Mouse (Mus musculus) hindbrain, embryonic 13.5 days (tissue): Measurements from ENCODE around the gene Cdh16. TPM values are rescaled to one million over a fixed set of nuclear protein-coding genes. Genes with fewer than 3 reads are reported as not detected.
A peak's percentile ranks its signal among the peaks of the same experiment; 100 is the strongest.

Experiments
- ATAC-seq: fragments of 200-750 bp; cut with Nextera tagmentation; 2 replicates; pipeline ENCODE4 v1.8.0; 2017; ENCODE audit warnings: moderate TSS enrichment; ENCODE audit not compliant: low FRiP score
- H3K27ac ChIP-seq: fragments of 300-500 bp; sonication (generic); 2 replicates; pipeline ENCODE4 v1.5.1; 2015; ENCODE audit warnings: inconsistent platforms, mild to moderate bottlenecking, moderate library complexity
- H3K27me3 ChIP-seq: fragments of 300-500 bp; sonication (generic); 2 replicates; pipeline ENCODE4 v1.6.1; 2015; ENCODE audit warnings: mild to moderate bottlenecking, inconsistent platforms
- H3K36me3 ChIP-seq: fragments of 300-500 bp; sonication (generic); 2 replicates; pipeline ENCODE4 v1.6.1; 2015; ENCODE audit warnings: mild to moderate bottlenecking, inconsistent platforms
- H3K4me1 ChIP-seq: fragments of 300-500 bp; sonication (generic); replicated peaks from 2 replicates; pipeline ENCODE4 v1.6.1; 2015; ENCODE audit warnings: inconsistent platforms
- H3K4me2 ChIP-seq: fragments of 300-500 bp; sonication (generic); 2 replicates; pipeline ENCODE4 v1.6.1; 2015; ENCODE audit warnings: inconsistent platforms, mild to moderate bottlenecking, moderate library complexity
- H3K4me3 ChIP-seq: fragments of 300-500 bp; sonication (generic); 2 replicates; pipeline ENCODE4 v1.5.1; 2015; ENCODE audit warnings: mild to moderate bottlenecking, inconsistent platforms
- H3K9ac ChIP-seq: fragments of 300-500 bp; sonication (generic); 2 replicates; pipeline ENCODE4 v1.6.1; 2015; ENCODE audit warnings: mild to moderate bottlenecking, inconsistent platforms
- H3K9me3 ChIP-seq: fragments of 300-500 bp; sonication (generic); 2 replicates; pipeline ENCODE4 v1.6.1; 2016; ENCODE audit warnings: inconsistent platforms
- WGBS: fragments of 180-500 bp; shearing (Covaris S2); methylation state at CpG from one replicate; pipeline ENCODE4 v1.1.7; 2015; 5-methylcytosine and 5-hydroxymethylcytosine counted together
- polyA plus RNA-seq: library from polyadenylated mRNA; unstranded; fragments of >200 nt; fragmentation: Nextera tagmentation; extraction: Ambion mirVana; gene quantifications from 2 replicates; pipeline ENCODE4 v1.2.1, GENCODE M21; 2015

The Cdh16 gene
- polyA plus RNA-seq, 1 experiment from 2014 or later = not detected

DNA sequence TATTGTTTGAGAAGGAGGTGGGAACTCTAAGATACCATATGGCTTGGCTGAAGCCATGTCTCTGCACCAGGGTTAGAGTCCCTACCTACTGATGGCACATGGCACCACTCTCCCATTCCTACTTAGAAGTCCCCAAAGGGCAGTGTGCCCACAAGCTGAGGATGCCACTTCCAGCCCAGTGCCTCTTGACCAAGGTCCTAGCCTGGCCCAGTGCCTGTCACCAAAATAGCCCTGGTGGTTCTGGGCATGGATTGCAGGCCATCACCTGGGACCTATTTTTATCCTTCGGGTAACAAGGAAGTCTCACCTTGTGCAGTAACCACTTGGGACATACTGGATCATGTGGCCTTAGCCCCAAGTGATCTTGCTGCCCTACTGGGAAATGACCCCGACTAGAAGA, 16.3 kb downstream of the Cdh16 start:
- Histone ChIP-seq H3K27me3 (0 out of 2 replicates have a peak, but pooled peaks cover 3% of the 10 kb centered on the region), H3K4me1 (peaks cover 8% of the 10 kb centered on the region), H3K27ac (no peak overlapping the region), H3K9me3 (no peaks in the 10 kb centered on the region), H3K9ac (no peak overlapping the region), H3K36me3 (no peaks in the 10 kb centered on the region), H3K4me2 (no peak overlapping the region), H3K4me3 (no peak overlapping the region)
- ATAC-seq = no peak
- 83% methylated on average over 2 of the region's 2 CpGs for WGBS

DNA sequence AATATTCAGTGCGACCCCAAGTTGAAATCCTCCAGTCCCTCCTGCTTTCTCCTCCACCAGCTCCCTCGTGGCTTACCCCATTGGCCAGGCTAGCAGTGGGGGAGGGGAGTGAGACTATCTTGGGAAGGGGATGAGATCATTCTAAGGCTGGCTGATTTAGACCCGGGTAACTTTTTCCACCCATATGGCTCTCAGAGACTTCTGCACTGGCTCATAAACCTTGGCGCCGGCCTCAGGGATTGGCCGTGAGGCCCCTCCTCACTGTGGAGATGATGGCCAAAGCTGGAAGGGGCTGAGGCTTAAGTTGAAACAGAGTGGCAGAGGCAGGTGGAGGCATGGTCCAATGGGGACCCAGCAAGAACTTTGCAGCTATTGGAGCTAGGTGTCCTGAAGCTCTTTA, 17.9 kb downstream of the Cdh16 start:
- H3K9me3 ChIP-seq = no peaks in the 10 kb centered on the region
- no peak for ATAC-seq
- H3K36me3 ChIP-seq = no peaks in the 10 kb centered on the region
- no peak overlapping the region for H3K4me3 ChIP-seq
- peaks cover 17% of the 10 kb centered on the region for H3K4me1 ChIP-seq
- H3K4me2 ChIP-seq = no peak overlapping the region
- H3K27me3 ChIP-seq = peaks cover 11% of the 10 kb centered on the region
- H3K9ac ChIP-seq = no peak overlapping the region
- 56% methylated on average over 6 of the region's 6 CpGs for whole genome bisulfite sequencing
- no peak overlapping the region for H3K27ac ChIP-seq

DNA sequence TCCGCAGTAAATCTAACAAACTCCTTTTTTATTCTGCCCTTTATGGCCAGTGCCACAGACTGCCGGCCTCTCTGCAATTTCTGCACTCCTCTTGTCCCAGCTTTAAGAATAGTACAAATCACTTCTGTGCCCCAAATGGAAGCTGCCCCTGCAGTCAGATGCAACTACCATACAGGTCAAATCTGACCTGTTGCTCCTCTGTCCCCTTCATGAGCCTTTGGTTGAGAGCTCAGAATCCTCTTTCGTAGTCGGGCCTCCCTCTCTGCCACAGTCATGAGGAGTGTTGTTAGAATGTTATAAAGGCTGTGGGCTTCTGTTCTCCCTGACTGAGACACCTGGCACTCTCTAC, 21.0 kb downstream of the Cdh16 start:
- 71% methylated on average over 4 of the region's 4 CpGs for WGBS
- Histone ChIP-seq H3K36me3 (no peaks in the 10 kb centered on the region), H3K4me3 (no peak overlapping the region), H3K4me1 (peaks cover 11% of the 10 kb centered on the region; the same call in 1 of the 2 replicates), H3K4me2 (no peak overlapping the region), H3K27ac (no peak overlapping the region), H3K27me3 (peaks cover 19% of the 10 kb centered on the region), H3K9me3 (no peaks in the 10 kb centered on the region), H3K9ac (no peak overlapping the region)
- no peak for ATAC-seq

DNA sequence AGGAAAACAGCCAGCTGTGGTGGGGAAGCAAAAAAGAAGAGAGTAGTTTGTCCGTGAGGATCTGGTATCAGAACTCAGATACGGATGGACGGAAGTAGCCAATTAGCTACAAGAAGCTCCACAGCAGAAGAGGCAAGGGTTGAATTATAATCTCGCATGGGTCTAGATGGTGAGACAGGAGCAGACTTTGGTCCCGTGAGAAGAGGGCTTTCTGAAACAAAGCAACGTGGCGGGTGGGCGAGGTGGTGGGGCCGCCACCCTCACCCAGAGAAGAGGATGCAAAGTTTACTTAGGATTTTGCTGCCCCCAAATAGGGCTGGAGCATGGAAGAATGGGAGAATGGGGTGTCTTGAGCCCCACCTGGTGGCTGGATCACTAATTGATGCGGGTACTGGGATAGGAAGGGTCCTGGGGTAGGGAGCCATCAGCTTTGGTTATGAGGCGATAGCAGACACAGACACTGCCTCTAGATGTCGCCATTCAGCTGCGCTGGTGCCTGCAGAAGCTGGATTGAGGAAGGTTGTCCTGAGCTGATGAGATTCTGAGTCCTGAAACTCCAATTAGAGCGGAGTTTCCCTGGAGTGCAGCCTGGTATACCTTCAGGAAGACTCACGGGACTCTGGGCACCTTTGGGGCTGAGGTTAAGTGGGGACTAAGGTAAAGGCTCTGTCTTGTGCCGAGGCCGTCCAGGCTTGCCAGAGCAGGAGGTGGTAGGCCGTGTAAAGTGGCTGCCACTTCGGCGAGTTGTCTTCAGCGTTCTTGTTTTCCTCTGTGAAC, 21.5 kb downstream of the Cdh16 start:
- Histone ChIP-seq H3K9me3 (no peaks in the 10 kb centered on the region), H3K9ac (no peak overlapping the region), H3K4me3 (peak overlapping the region; percentile 13), H3K27ac (no peak overlapping the region), H3K36me3 (no peaks in the 10 kb centered on the region), H3K4me2 (peak overlapping the region; percentile 46), H3K27me3 (peaks cover 19% of the 10 kb centered on the region), H3K4me1 (peaks cover 11% of the 10 kb centered on the region; the same call in 1 of the 2 replicates)
- ATAC-seq = peak; percentile 93
- WGBS = 18% methylated on average over 21 of the region's 21 CpGs

DNA sequence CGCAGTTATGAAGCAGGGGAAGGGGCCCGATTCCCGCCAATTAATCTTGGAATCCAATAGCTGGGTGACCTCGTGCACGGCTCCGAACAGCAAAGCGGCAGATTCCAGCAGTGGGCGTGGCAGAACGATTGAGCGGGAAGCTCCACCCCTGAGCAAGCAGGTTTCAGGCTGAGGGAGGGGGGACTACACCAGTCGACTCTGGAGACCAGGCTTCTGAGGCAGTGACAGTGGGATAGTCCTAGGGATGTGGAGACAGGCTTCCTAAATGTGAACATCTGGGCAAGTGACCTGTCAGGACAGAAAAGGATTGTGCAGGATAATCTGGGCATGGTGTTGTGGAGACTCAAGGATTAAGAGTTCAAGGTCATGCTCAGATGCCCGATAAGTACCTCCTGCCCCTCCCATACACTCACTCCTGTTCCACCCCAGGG, 22.2 kb downstream of the Cdh16 start:
- no peak overlapping the region for H3K27ac ChIP-seq
- H3K9ac ChIP-seq = peak overlapping the region; percentile 24; the same call in 1 of the 2 replicates
- peak; percentile 38 for ATAC-seq
- H3K27me3 ChIP-seq = peaks cover 19% of the 10 kb centered on the region
- no peaks in the 10 kb centered on the region for H3K36me3 ChIP-seq
- H3K4me1 ChIP-seq = peaks cover 11% of the 10 kb centered on the region; the same call in 1 of the 2 replicates
- WGBS = under 1% methylated on average over 12 of the region's 12 CpGs
- H3K4me3 ChIP-seq = peak overlapping the region; percentile 13
- peak overlapping the region; percentile 46 for H3K4me2 ChIP-seq
- H3K9me3 ChIP-seq = no peaks in the 10 kb centered on the region

DNA sequence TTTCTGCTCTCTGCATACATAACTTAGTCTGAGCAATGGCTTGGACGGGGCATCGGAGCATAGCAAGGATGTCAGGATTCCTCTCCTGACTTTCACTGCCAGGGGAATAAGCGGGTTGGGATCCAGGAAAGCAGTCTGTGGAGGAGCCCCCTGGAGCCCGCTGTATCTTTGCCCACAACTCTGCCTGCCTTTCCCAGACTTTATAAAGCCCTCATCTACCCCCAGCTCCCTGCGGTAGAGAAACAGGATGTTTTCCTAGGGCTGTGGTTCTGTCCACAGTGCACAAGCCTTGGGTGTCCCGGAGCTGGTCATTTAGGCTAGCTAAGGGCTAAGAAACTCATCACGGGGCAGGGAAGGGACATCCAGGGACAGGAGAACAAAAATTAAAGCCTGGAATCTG, 22.8 kb downstream of the Cdh16 start:
- H3K4me3 ChIP-seq = no peak overlapping the region
- H3K9ac ChIP-seq = no peak overlapping the region
- H3K27me3 ChIP-seq = peaks cover 19% of the 10 kb centered on the region
- no peak for ATAC-seq
- H3K27ac ChIP-seq = no peak overlapping the region
- peaks cover 11% of the 10 kb centered on the region; the same call in 1 of the 2 replicates for H3K4me1 ChIP-seq
- H3K9me3 ChIP-seq = no peaks in the 10 kb centered on the region
- H3K4me2 ChIP-seq = no peak overlapping the region
- peaks cover 5% of the 10 kb centered on the region for H3K36me3 ChIP-seq
- 13% methylated on average over 7 of the region's 7 CpGs for WGBS

DNA sequence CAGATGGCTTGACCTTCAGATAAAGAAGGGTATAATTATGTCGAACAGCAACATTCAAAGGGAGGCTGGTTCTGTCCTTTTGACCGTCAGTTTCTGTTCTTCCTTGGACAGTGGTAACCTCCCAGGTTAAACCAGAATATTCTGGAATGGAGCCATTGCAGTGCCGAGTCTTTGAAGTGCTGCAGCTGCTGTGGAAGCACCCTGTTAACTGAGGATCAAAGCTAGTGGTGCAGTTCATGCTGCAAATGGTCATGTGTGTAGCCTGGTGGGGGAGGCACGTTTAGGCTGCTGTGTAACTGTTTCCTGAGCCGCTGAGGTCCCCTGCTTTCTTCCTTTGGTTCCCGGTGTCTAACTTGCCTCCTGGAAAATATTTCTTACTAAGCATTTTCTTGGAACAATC, 25.7 kb downstream of the Cdh16 start:
- no peak for ATAC-seq
- no peak overlapping the region for H3K9ac ChIP-seq
- H3K4me3 ChIP-seq = no peak overlapping the region
- no peak overlapping the region for H3K27ac ChIP-seq
- peaks cover 30% of the 10 kb centered on the region for H3K36me3 ChIP-seq
- no peaks in the 10 kb centered on the region for H3K9me3 ChIP-seq
- no peak overlapping the region for H3K4me2 ChIP-seq
- 71% methylated on average over 6 of the region's 6 CpGs for WGBS
- peaks cover 16% of the 10 kb centered on the region for H3K27me3 ChIP-seq
- H3K4me1 ChIP-seq = peaks cover 11% of the 10 kb centered on the region; the same call in 1 of the 2 replicates

DNA sequence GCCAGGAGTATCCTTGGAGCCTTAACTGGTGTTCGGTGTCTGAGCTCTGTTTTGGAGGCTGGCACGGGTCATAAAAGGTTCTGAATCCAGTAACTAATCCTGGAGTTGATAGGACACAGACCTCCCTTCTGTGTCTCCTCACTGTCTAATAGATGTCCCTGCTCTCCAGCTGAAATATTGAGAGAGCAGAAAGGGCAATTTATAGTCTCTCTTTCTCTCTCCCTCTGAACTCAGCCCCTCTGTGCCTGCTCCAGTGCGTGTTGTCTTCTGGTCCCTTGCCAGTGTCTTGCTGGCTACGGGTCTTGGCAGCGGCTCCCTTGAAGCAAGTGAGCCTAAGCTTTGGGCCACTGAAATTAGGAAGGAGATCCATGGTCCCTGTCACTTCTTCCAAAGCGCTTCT, 26.5 kb downstream of the Cdh16 start:
- ATAC-seq = no peak
- WGBS = 90% methylated on average over 6 of the region's 6 CpGs
- Histone ChIP-seq H3K4me3 (no peak overlapping the region), H3K36me3 (peaks cover 31% of the 10 kb centered on the region), H3K9ac (no peak overlapping the region), H3K27me3 (peaks cover 16% of the 10 kb centered on the region), H3K27ac (no peak overlapping the region), H3K4me2 (no peak overlapping the region), H3K4me1 (peaks cover 9% of the 10 kb centered on the region), H3K9me3 (no peaks in the 10 kb centered on the region)

DNA sequence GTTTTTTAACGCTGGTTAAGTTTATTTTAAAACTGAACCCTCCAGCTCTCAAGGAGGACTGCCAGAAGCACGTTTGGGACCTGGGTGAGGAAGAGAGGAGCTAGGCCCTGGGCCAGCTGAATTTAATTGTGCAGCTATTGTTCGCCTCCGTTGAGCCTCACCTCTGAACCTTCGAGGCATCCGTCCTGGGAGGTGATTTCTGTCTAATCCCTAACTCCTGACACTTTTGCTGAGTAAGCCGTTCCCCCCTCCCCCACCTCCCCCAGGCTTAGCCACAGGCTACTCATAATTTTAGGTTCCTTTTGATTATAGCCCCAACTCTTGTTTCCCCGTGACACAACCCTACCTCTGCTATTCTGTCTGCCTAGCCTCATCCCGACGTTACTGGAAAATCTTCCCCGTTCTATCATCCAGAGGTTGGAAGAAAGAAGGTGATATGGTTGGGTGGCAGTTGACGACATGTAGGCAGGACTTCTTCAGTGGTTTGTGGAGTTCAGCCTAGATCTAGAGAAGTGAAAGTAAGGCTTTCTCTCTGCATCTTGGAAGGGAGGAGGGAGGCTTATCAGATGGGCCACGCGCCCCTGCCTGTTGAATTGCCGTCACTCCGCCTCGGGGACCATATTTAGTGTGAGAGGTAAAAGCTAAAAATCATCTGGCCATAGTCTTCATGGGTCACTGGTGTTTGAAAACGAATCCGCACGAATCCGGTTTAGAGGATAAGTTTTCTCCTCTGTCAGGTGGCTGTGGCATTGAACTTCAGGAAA, 28.2 kb downstream of the Cdh16 start:
- H3K4me3 ChIP-seq = no peak overlapping the region
- H3K4me2 ChIP-seq = no peak overlapping the region
- H3K9me3 ChIP-seq = no peaks in the 10 kb centered on the region
- peaks cover 12% of the 10 kb centered on the region for H3K4me1 ChIP-seq
- no peak overlapping the region for H3K27ac ChIP-seq
- peaks cover 31% of the 10 kb centered on the region for H3K36me3 ChIP-seq
- 90% methylated on average over 21 of the region's 21 CpGs for WGBS
- peaks cover 5% of the 10 kb centered on the region; the same call in 1 of the 2 replicates for H3K27me3 ChIP-seq
- ATAC-seq = no peak
- no peak overlapping the region for H3K9ac ChIP-seq

DNA sequence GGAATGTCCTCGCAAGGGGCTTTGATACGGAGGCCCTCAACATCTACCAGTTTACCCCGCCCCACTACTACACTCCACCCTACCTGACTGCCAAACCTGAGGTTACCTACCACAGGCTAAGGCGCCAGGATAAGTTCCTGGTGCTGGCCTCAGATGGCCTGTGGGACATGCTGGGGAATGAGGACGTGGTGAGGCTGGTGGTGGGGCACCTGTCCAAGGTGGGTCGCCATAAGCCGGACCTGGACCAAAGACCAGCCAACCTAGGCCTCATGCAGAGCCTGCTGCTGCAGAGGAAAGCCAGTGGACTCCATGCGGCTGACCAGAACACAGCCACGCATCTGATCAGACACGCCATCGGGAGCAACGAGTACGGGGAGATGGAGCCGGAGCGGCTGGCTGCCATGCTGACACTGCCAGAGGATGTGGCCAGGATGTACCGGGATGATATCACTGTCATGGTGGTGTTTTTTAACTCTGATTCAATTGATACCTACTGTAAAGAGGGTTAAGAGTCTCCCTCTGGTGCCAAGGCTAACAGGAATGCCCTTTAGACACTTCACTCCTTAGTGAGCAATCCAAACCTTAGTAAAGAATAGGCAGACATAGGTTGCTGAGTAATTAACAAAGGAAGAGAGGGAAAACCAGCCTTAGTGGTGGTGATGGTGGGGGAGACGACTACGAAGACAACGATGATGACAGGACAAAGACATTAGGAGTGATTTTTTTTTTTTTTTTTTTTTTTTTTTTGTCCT, 29.4 kb downstream of the Cdh16 start:
- no peak for ATAC-seq
- WGBS = 93% methylated on average over 19 of the region's 19 CpGs

DNA sequence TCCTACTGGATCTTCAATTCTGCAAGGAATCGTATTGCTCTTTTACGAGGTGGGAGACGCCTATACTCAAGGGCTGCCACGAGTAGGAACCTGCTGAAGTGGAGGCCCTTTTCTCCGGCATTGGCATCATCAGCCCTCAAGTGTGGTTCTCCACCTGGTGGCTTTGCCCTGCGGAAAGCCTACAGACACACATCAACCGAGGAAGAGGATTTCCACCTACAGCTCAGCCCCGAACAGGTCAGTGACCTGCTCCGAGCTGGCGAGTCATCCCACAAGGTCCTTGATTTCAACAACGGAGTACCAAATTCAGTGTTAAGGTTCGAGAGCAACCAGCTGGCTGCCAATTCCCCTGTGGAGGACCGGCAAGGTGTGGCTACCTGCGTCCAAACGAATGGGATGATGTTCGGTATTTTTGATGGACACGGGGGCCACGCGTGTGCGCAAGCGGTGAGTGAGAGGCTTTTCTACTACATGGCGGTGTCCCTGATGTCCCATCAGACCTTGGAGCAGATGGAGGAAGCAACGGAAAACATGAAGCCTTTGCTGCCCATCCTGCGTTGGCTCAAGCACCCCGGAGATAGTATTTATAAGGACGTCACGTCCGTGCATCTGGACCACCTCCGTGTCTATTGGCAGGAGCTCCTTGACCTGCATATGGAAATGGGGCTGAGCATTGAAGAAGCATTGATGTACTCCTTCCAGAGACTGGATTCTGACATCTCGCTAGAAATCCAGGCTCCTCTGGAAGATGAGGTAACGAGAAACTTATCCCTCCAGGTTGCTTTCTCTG, 30.5 kb downstream of the Cdh16 start:
- H3K9me3 ChIP-seq = no peaks in the 10 kb centered on the region
- H3K4me2 ChIP-seq = no peak overlapping the region
- H3K36me3 ChIP-seq = peaks cover 31% of the 10 kb centered on the region
- H3K4me3 ChIP-seq = no peak overlapping the region
- H3K27me3 ChIP-seq = no peaks in the 10 kb centered on the region
- no peak for ATAC-seq
- H3K9ac ChIP-seq = no peak overlapping the region
- H3K27ac ChIP-seq = no peak overlapping the region
- peaks cover 15% of the 10 kb centered on the region for H3K4me1 ChIP-seq
- 95% methylated on average over 31 of the region's 31 CpGs for WGBS

More for the DNA sequence above, 29.4 kb downstream of the Cdh16 start:
- H3K27ac ChIP-seq = no peak overlapping the region
- no peaks in the 10 kb centered on the region for H3K9me3 ChIP-seq
- H3K4me3 ChIP-seq = no peak overlapping the region
- no peaks in the 10 kb centered on the region for H3K27me3 ChIP-seq
- H3K4me1 ChIP-seq = peaks cover 15% of the 10 kb centered on the region
- H3K36me3 ChIP-seq = peaks cover 31% of the 10 kb centered on the region
- H3K4me2 ChIP-seq = no peak overlapping the region
- H3K9ac ChIP-seq = peak overlapping the region; percentile 36; the same call in 1 of the 2 replicates
